ENCODE assay signal across 8 mouse cellular contexts in genomic region chr4:105156955-105157275, GRCm38 (mm10). TPM values are rescaled to one million over a fixed set of nuclear protein-coding genes. Genes with fewer than 3 reads are reported as not detected.
DNase-seq lines count a peak whose midpoint lies in the region; ATAC-seq and TF ChIP-seq lines count a peak whose summit lies in the region.

No protein-coding gene starts in this region.

- H3K9me3 ChIP-seq in kidney, embryonic 14.5 days (ENCODE audit: control insufficient read depth, low read length), result no peaks in the 10 kb centered on the region
- no peaks in the 10 kb centered on the region for H3K9me3 ChIP-seq in hindbrain, postnatal 0 days (ENCODE audit: low read length)
- no peaks in the 10 kb centered on the region for H3K9me3 ChIP-seq in midbrain, embryonic 14.5 days (ENCODE audit: control insufficient read depth, low read length)

- H3K36me3 ChIP-seq in kidney, embryonic 14.5 days (ENCODE audit: control insufficient read depth, insufficient read depth, low read length), result peaks cover 5% of the 10 kb centered on the region; the same call in 1 of the 2 replicates
- no peaks in the 10 kb centered on the region for H3K36me3 ChIP-seq in hindbrain, postnatal 0 days (ENCODE audit: insufficient read depth, low read length)
- H3K36me3 ChIP-seq in midbrain, embryonic 14.5 days (ENCODE audit: control insufficient read depth, insufficient read depth, low read length), result no peaks in the 10 kb centered on the region

- whole genome bisulfite sequencing in kidney, embryonic 14.5 days, result under 1% methylated on average over 4 of the region's 4 CpGs
- under 1% methylated on average over 4 of the region's 4 CpGs for WGBS in hindbrain, postnatal 0 days
- WGBS in midbrain, embryonic 14.5 days, result under 1% methylated on average over 4 of the region's 4 CpGs

- H3K4me1 ChIP-seq in kidney, embryonic 14.5 days (ENCODE audit: control insufficient read depth, insufficient read depth, low read length), result peaks cover 8% of the 10 kb centered on the region; the same call in 1 of the 2 replicates
- H3K4me1 ChIP-seq in cortical plate, adult 2 months (ENCODE audit: control insufficient read depth, insufficient read depth, low read length), result no peaks in the 10 kb centered on the region
- no peaks in the 10 kb centered on the region for H3K4me1 ChIP-seq in hindbrain, postnatal 0 days (ENCODE audit: insufficient read depth, low read length)
- H3K4me1 ChIP-seq in midbrain, embryonic 14.5 days (ENCODE audit: control insufficient read depth, insufficient read depth, low read length), result peaks cover 16% of the 10 kb centered on the region; the same call in 1 of the 2 replicates

- H3K27me3 ChIP-seq in kidney, embryonic 14.5 days (ENCODE audit: control insufficient read depth, insufficient read depth, low read length), result no peaks in the 10 kb centered on the region
- no peaks in the 10 kb centered on the region for H3K27me3 ChIP-seq in hindbrain, postnatal 0 days (ENCODE audit: insufficient read depth, low read length)
- no peaks in the 10 kb centered on the region for H3K27me3 ChIP-seq in midbrain, embryonic 14.5 days (ENCODE audit: control insufficient read depth, insufficient read depth, low read length)

- peak overlapping the region; percentile 90 for H3K4me3 ChIP-seq in kidney, embryonic 14.5 days (ENCODE audit: low read length)
- peak overlapping the region; percentile 53 for H3K4me3 ChIP-seq in cortical plate, adult 2 months (ENCODE audit: insufficient read depth, low read length)
- H3K4me3 ChIP-seq in hindbrain, postnatal 0 days (ENCODE audit: low read length), result peak overlapping the region; percentile 86
- H3K4me3 ChIP-seq in midbrain, embryonic 14.5 days (replicated peaks; ENCODE audit: low read depth, low read length), result peak overlapping the region; percentile 75

- no peak for DNase-seq in kidney, postnatal 25 days
- DNase-seq in hindbrain, postnatal 0 days (ENCODE audit: low spot score), result no peak
- DNase-seq in midbrain, embryonic 14.5 days, result no peak
- no peak for DNase-seq in urinary bladder, adult 2 months (ENCODE audit: low spot score)
- no peak for DNase-seq in left cerebral cortex, adult 18-20 months (ENCODE audit: low spot score in 2 of 2)
- no peak for DNase-seq in cerebellum, adult 9-11 months

- H3K9ac ChIP-seq in kidney, embryonic 14.5 days (ENCODE audit: low read depth, low read length), result peak overlapping the region; percentile 95; the same call in 1 of the 2 replicates
- 0 out of 2 replicates have a peak overlapping the region, but pooled peaks have one; percentile 76 for H3K9ac ChIP-seq in hindbrain, postnatal 0 days (replicated peaks; ENCODE audit: low read length)
- H3K9ac ChIP-seq in midbrain, embryonic 14.5 days (replicated peaks; ENCODE audit: low read length), result peak overlapping the region; percentile 83

- H3K27ac ChIP-seq in kidney, embryonic 14.5 days (ENCODE audit: low read depth, low read length), result peak overlapping the region; percentile 94
- no peak overlapping the region for H3K27ac ChIP-seq in cortical plate, adult 2 months (ENCODE audit: insufficient read depth, low read length)
- H3K27ac ChIP-seq in hindbrain, postnatal 0 days, result 0 out of 2 replicates have a peak overlapping the region, but pooled peaks have one; percentile 89
- H3K27ac ChIP-seq in midbrain, embryonic 14.5 days (replicated peaks; ENCODE audit: low read depth, low read length), result peak overlapping the region; percentile 83

- no peak for TF ChIP-seq CTCF in cortical plate, adult 2 months (IDR thresholded peaks at IDR 0.05; ENCODE audit: extremely low read depth, insufficient read depth, low read length)
- peak; percentile 56 for TF ChIP-seq CTCF in hindbrain, postnatal 0 days (IDR thresholded peaks at IDR 0.05; ENCODE audit: low read depth)

- TF ChIP-seq POLR2A in cortical plate, adult 2 months (IDR thresholded peaks at IDR 0.05; ENCODE audit: extremely low read depth, insufficient read depth, low read length), result no peak

- peak overlapping the region; percentile 73; the same call in 1 of the 2 replicates for H3K4me2 ChIP-seq in kidney, embryonic 14.5 days (replicated peaks; ENCODE audit: low read depth, low read length)
- H3K4me2 ChIP-seq in hindbrain, postnatal 0 days (ENCODE audit: low read depth, low read length), result peak overlapping the region; percentile 84
- H3K4me2 ChIP-seq in midbrain, embryonic 14.5 days (ENCODE audit: low read length), result peak overlapping the region; percentile 81

- ATAC-seq in kidney, embryonic 14.5 days (ENCODE audit: low FRiP score, low TSS enrichment), result no peak
- no peak for ATAC-seq in hindbrain, postnatal 0 days
- ATAC-seq in midbrain, embryonic 14.5 days (ENCODE audit: low FRiP score, low TSS enrichment), result no peak

RNA-seq across cellular contexts. Expression of gene Plpp3, which starts 0.2 kb away (rescaled TPM):
- 41.6 and 53.0 TPM in 2 replicates for polyA plus RNA-seq in kidney, embryonic 14.5 days (2014; fragmentation: Nextera tagmentation; extraction: Ambion mirVana)
- 258 and 263 TPM in 2 replicates for polyA plus RNA-seq in cortical plate, adult 2 months (2012; rRNA removed)
- 167 and 174 TPM in 2 replicates for total RNA-seq in hindbrain, postnatal 0 days (2014; rRNA removed)
- 180 and 198 TPM in 2 replicates for polyA plus RNA-seq in hindbrain, postnatal 0 days (2015; fragmentation: Nextera tagmentation; extraction: Ambion mirVana)
- polyA plus RNA-seq in midbrain, embryonic 14.5 days (2014; fragmentation: Nextera tagmentation; extraction: Ambion mirVana), result 51.7 and 62.4 TPM in 2 replicates
- polyA plus RNA-seq in urinary bladder, adult 2 months (2012; rRNA removed), result 165 and 174 TPM in 2 replicates
- total RNA-seq in left cerebral cortex, adult 18-20 months (2021), result 100 to 1,000 TPM; 164 to 176 TPM

RNA-seq across cellular contexts. Expression of gene Prkaa2, which starts 47.2 kb away (rescaled TPM):
- polyA plus RNA-seq in kidney, embryonic 14.5 days (2014; fragmentation: Nextera tagmentation; extraction: Ambion mirVana), result 2.8 and 5.5 TPM in 2 replicates
- 13.8 and 14.2 TPM in 2 replicates for polyA plus RNA-seq in cortical plate, adult 2 months (2012; rRNA removed)
- 16.9 and 19.3 TPM in 2 replicates for total RNA-seq in hindbrain, postnatal 0 days (2014; rRNA removed)
- polyA plus RNA-seq in hindbrain, postnatal 0 days (2015; fragmentation: Nextera tagmentation; extraction: Ambion mirVana), result 10.9 and 13.2 TPM in 2 replicates
- 17.8 and 19.4 TPM in 2 replicates for polyA plus RNA-seq in midbrain, embryonic 14.5 days (2014; fragmentation: Nextera tagmentation; extraction: Ambion mirVana)
- 18.4 and 21.2 TPM in 2 replicates for polyA plus RNA-seq in urinary bladder, adult 2 months (2012; rRNA removed)
- 10 to 100 TPM; 31.0 to 32.0 TPM for total RNA-seq in left cerebral cortex, adult 18-20 months (2021)
